ENCODE assay signal across 18 mouse cellular contexts in genomic region chr2:101981964-101982498, GRCm38 (mm10).
DNase-seq lines count a peak whose midpoint lies in the region; ATAC-seq and TF ChIP-seq lines count a peak whose summit lies in the region.
"Had no signal": no experiment of that assay in that cellular context is flagged by ENCODE, and none has a peak within 500 bp of the region (broad histone marks: within the 10 kb centered on the region; RNA-seq: fewer than 3 reads in every experiment).

No protein-coding gene starts in this region.

- H3K4me3 ChIP-seq in forebrain, embryonic 10.5 days = no peak overlapping the region
- no peak overlapping the region for H3K4me3 ChIP-seq in forebrain, embryonic 11.5 days (ENCODE audit: low read depth, low read length)
- no peak overlapping the region for H3K4me3 ChIP-seq in kidney, postnatal 0 days (replicated peaks; ENCODE audit: low read depth, low read length)
- no peak overlapping the region for H3K4me3 ChIP-seq in midbrain, embryonic 11.5 days (ENCODE audit: low read depth, low read length)
- no peak overlapping the region for H3K4me3 ChIP-seq in midbrain, postnatal 0 days (ENCODE audit: low read depth, low read length)
- H3K4me3 ChIP-seq in forebrain, embryonic 15.5 days = no peak overlapping the region
- H3K4me3 ChIP-seq: hindbrain, embryonic 15.5 days; limb, embryonic 13.5 days; liver, embryonic 15.5 days had no signal

- H3K36me3 ChIP-seq in forebrain, embryonic 10.5 days (replicated peaks) = no peaks in the 10 kb centered on the region
- no peaks in the 10 kb centered on the region for H3K36me3 ChIP-seq in forebrain, embryonic 11.5 days (ENCODE audit: control insufficient read depth, insufficient read depth, low read length)
- no peaks in the 10 kb centered on the region for H3K36me3 ChIP-seq in kidney, postnatal 0 days (ENCODE audit: insufficient read depth, low read length)
- no peaks in the 10 kb centered on the region for H3K36me3 ChIP-seq in midbrain, embryonic 11.5 days (ENCODE audit: control insufficient read depth, insufficient read depth, low read length)
- H3K36me3 ChIP-seq in midbrain, postnatal 0 days (ENCODE audit: insufficient read depth, low read length) = no peaks in the 10 kb centered on the region
- H3K36me3 ChIP-seq in forebrain, embryonic 15.5 days = no peaks in the 10 kb centered on the region
- H3K36me3 ChIP-seq: hindbrain, embryonic 15.5 days; limb, embryonic 13.5 days; liver, embryonic 15.5 days had no signal

- no peak for ATAC-seq in forebrain, embryonic 11.5 days (replicated peaks; ENCODE audit: low FRiP score)
- ATAC-seq in kidney, postnatal 0 days (replicated peaks; ENCODE audit: low FRiP score, low read depth) = no peak
- ATAC-seq in midbrain, embryonic 11.5 days (ENCODE audit: low FRiP score) = no peak
- ATAC-seq in midbrain, postnatal 0 days (ENCODE audit: low FRiP score) = no peak
- no peak for ATAC-seq in forebrain, embryonic 15.5 days (replicated peaks)

- H3K9me3 ChIP-seq in forebrain, embryonic 10.5 days = no peaks in the 10 kb centered on the region
- no peaks in the 10 kb centered on the region for H3K9me3 ChIP-seq in forebrain, embryonic 11.5 days (ENCODE audit: control insufficient read depth, low read length)
- H3K9me3 ChIP-seq in kidney, postnatal 0 days (replicated peaks; ENCODE audit: low read length) = no peaks in the 10 kb centered on the region
- no peaks in the 10 kb centered on the region for H3K9me3 ChIP-seq in midbrain, embryonic 11.5 days (ENCODE audit: control insufficient read depth, low read length)
- H3K9me3 ChIP-seq in midbrain, postnatal 0 days (ENCODE audit: low read length) = no peaks in the 10 kb centered on the region
- no peaks in the 10 kb centered on the region for H3K9me3 ChIP-seq in forebrain, embryonic 15.5 days
- H3K9me3 ChIP-seq: hindbrain, embryonic 15.5 days; limb, embryonic 13.5 days; liver, embryonic 15.5 days had no signal

- no peaks in the 10 kb centered on the region for H3K27me3 ChIP-seq in forebrain, embryonic 10.5 days (ENCODE audit: poor library complexity, severe bottlenecking)
- H3K27me3 ChIP-seq in forebrain, embryonic 11.5 days (ENCODE audit: control insufficient read depth, insufficient read depth, low read length) = no peaks in the 10 kb centered on the region
- no peaks in the 10 kb centered on the region for H3K27me3 ChIP-seq in kidney, postnatal 0 days (ENCODE audit: insufficient read depth, low read length)
- H3K27me3 ChIP-seq in midbrain, embryonic 11.5 days (ENCODE audit: control insufficient read depth, insufficient read depth, low read length) = no peaks in the 10 kb centered on the region
- no peaks in the 10 kb centered on the region for H3K27me3 ChIP-seq in midbrain, postnatal 0 days (ENCODE audit: insufficient read depth, low read length)
- H3K27me3 ChIP-seq in forebrain, embryonic 15.5 days = no peaks in the 10 kb centered on the region
- H3K27me3 ChIP-seq: hindbrain, embryonic 15.5 days; limb, embryonic 13.5 days; liver, embryonic 15.5 days had no signal

- WGBS in forebrain, embryonic 10.5 days = 89% methylated on average over 6 of the region's 6 CpGs
- 87% methylated on average over 6 of the region's 6 CpGs for WGBS in forebrain, embryonic 11.5 days
- WGBS in kidney, postnatal 0 days = 55% methylated on average over 6 of the region's 6 CpGs
- WGBS in midbrain, embryonic 11.5 days = 88% methylated on average over 6 of the region's 6 CpGs
- WGBS in midbrain, postnatal 0 days = 85% methylated on average over 6 of the region's 6 CpGs
- 85% methylated on average over 6 of the region's 6 CpGs for WGBS in forebrain, embryonic 15.5 days

- peaks cover 89% of the 10 kb centered on the region for H3K4me1 ChIP-seq in forebrain, embryonic 10.5 days
- H3K4me1 ChIP-seq in forebrain, embryonic 11.5 days (replicated peaks; ENCODE audit: control insufficient read depth, insufficient read depth, low read length) = peaks cover 53% of the 10 kb centered on the region
- H3K4me1 ChIP-seq in kidney, postnatal 0 days (replicated peaks; ENCODE audit: insufficient read depth, low read length) = peaks cover 14% of the 10 kb centered on the region
- H3K4me1 ChIP-seq in midbrain, embryonic 11.5 days (ENCODE audit: control insufficient read depth, insufficient read depth, low read length) = peaks cover 70% of the 10 kb centered on the region
- peaks cover 17% of the 10 kb centered on the region for H3K4me1 ChIP-seq in midbrain, postnatal 0 days (ENCODE audit: insufficient read depth, low read length)
- peaks cover 70% of the 10 kb centered on the region for H3K4me1 ChIP-seq in forebrain, embryonic 15.5 days

- no peak for TF ChIP-seq CTCF in kidney, postnatal 0 days (IDR thresholded peaks at IDR 0.05; ENCODE audit: low read depth)
- no peak for TF ChIP-seq CTCF in midbrain, postnatal 0 days (IDR thresholded peaks at IDR 0.05)

- H3K27ac ChIP-seq in forebrain, embryonic 10.5 days = peak overlapping the region; percentile 92
- no peak overlapping the region for H3K27ac ChIP-seq in forebrain, embryonic 11.5 days (ENCODE audit: low read depth, low read length)
- H3K27ac ChIP-seq in kidney, postnatal 0 days = no peak overlapping the region
- H3K27ac ChIP-seq in midbrain, embryonic 11.5 days (ENCODE audit: low read depth, low read length) = no peak overlapping the region
- no peak overlapping the region for H3K27ac ChIP-seq in midbrain, postnatal 0 days (ENCODE audit: low read depth, low read length)
- 0 out of 2 replicates have a peak overlapping the region, but pooled peaks have one; percentile 36 for H3K27ac ChIP-seq in forebrain, embryonic 15.5 days (replicated peaks)
- H3K27ac ChIP-seq: limb, embryonic 13.5 days; liver, embryonic 15.5 days; macrophage had no signal

- no peak overlapping the region for H3K4me2 ChIP-seq in forebrain, embryonic 11.5 days (ENCODE audit: low read depth, low read length, severe bottlenecking)
- no peak overlapping the region for H3K4me2 ChIP-seq in kidney, postnatal 0 days (ENCODE audit: low read length)
- no peak overlapping the region for H3K4me2 ChIP-seq in midbrain, embryonic 11.5 days
- H3K4me2 ChIP-seq in midbrain, postnatal 0 days (ENCODE audit: low read depth, low read length, poor library complexity, severe bottlenecking) = no peak overlapping the region
- no peak overlapping the region for H3K4me2 ChIP-seq in forebrain, embryonic 15.5 days (replicated peaks)
- H3K4me2 ChIP-seq: hindbrain, embryonic 15.5 days; limb, embryonic 13.5 days; liver, embryonic 15.5 days had no signal

- no peak overlapping the region; the same call in 1 of the 2 replicates for H3K9ac ChIP-seq in forebrain, embryonic 11.5 days (ENCODE audit: low read length)
- H3K9ac ChIP-seq in kidney, postnatal 0 days (ENCODE audit: low read depth, low read length) = no peak overlapping the region
- H3K9ac ChIP-seq in midbrain, embryonic 11.5 days (ENCODE audit: low read length) = peak overlapping the region; percentile 41; the same call in 1 of the 2 replicates
- no peak overlapping the region for H3K9ac ChIP-seq in midbrain, postnatal 0 days (replicated peaks; ENCODE audit: low read length, poor library complexity, severe bottlenecking)
- no peak overlapping the region for H3K9ac ChIP-seq in forebrain, embryonic 15.5 days (replicated peaks)
- H3K9ac ChIP-seq: hindbrain, embryonic 15.5 days; limb, embryonic 13.5 days; liver, embryonic 15.5 days had no signal

- DNase-seq in forebrain, embryonic 10.5 days (ENCODE audit: extremely low spot score, low spot score) = no peak
- DNase-seq in forebrain, embryonic 11.5 days (ENCODE audit: low spot score) = no peak
- peak; percentile 72 for DNase-seq in kidney, postnatal 0 days (ENCODE audit: low spot score)
- DNase-seq in kidney, adult 9 months = no peak
- DNase-seq in midbrain, embryonic 11.5 days (ENCODE audit: low spot score, missing footprints) = no peak
- no peak for DNase-seq in midbrain, postnatal 0 days (ENCODE audit: low spot score)
- DNase-seq in embryo, embryonic 9.5 days (ENCODE audit: extremely low spot score) = no peak
- DNase-seq: adrenal gland, postnatal 36 days; cerebellum, adult 2 months; gastrocnemius, postnatal 14 days; heart, postnatal 10 days; kidney, adult 11 months; midbrain, embryonic 14.5 days had no signal

Comparison
In these comparisons a context has a peak if more than half of its experiments do, and no peak if none do; other contexts are left out.
1. H3K27ac ChIP-seq: peak in forebrain, embryonic 10.5 days (single experiment) and forebrain, embryonic 15.5 days (single experiment); none in forebrain, embryonic 11.5 days (single experiment), kidney, postnatal 0 days (single experiment), midbrain, embryonic 11.5 days (single experiment) and midbrain, postnatal 0 days (single experiment).